Mouse (Mus musculus) ES-E14 (cell line): ENCODE results near the gene Fam184b.

ENCODE experiments used
- CHD2 ChIP-seq: IDR thresholded peaks from 2 replicates; pipeline ENCODE4 v1.6.1; 2014; ENCODE audit warnings: mild to moderate bottlenecking, low read depth, low read length, inconsistent platforms
- HCFC1 ChIP-seq: IDR thresholded peaks from 2 replicates; pipeline ENCODE4 v1.6.1; 2012; ENCODE audit warnings: low read length, inconsistent platforms, borderline replicate concordance; ENCODE audit not compliant: insufficient read depth
- ZC3H11A ChIP-seq: IDR thresholded peaks from 2 replicates; pipeline ENCODE4 v1.6.1; 2012; ENCODE audit warnings: low read depth, mild to moderate bottlenecking, inconsistent platforms, low read length, borderline replicate concordance
- ZNF384 ChIP-seq: IDR thresholded peaks from 2 replicates; pipeline ENCODE4 v1.6.1; 2012; ENCODE audit warnings: low read depth, low read length, inconsistent platforms

GRCm38 (mm10) chr5:45629470-45629869 lies 9.9 kb downstream of the Fam184b start:
- TF ChIP-seq HCFC1, result no peak
- TF ChIP-seq CHD2, result no peak
- no peak for TF ChIP-seq ZC3H11A
- TF ChIP-seq ZNF384, result no peak
